Mouse (Mus musculus): ENCODE measurements around the gene Zmynd8. TPM values are rescaled to one million over a fixed set of nuclear protein-coding genes. Genes with fewer than 3 reads are reported as not detected.

Zmynd8 gene
- total RNA-seq, 2 experiments from 2014 or later: 42.9 to 80.1 TPM

- no peak for ATAC-seq (replicated peaks; ENCODE audit: low FRiP score, low TSS enrichment, poor library complexity, severe bottlenecking)
Measured at GRCm38 (mm10) chr2:165900351-165901126, 1.7 kb upstream of the Zmynd8 start.

GRCm38 (mm10) chr2:165899923-165900322 is 1.1 kb upstream of the Zmynd8 start:
- ATAC-seq (replicated peaks; ENCODE audit: low FRiP score, low TSS enrichment, poor library complexity, severe bottlenecking): peak; percentile 76

GRCm38 (mm10) chr2:165899474-165899873 is 658 bp upstream of the Zmynd8 start:
- no peak for ATAC-seq (replicated peaks; ENCODE audit: low FRiP score, low TSS enrichment, poor library complexity, severe bottlenecking)

- ATAC-seq (replicated peaks; ENCODE audit: low FRiP score, low TSS enrichment, poor library complexity, severe bottlenecking): no peak
Measured at GRCm38 (mm10) chr2:165896171-165896570, 2.6 kb downstream of the Zmynd8 start.

GRCm38 (mm10) chr2:165895687-165896086 is 3.1 kb downstream of the Zmynd8 start:
- ATAC-seq (replicated peaks; ENCODE audit: low FRiP score, low TSS enrichment, poor library complexity, severe bottlenecking): no peak

GRCm38 (mm10) chr2:165894533-165894932 is 4.3 kb downstream of the Zmynd8 start:
- ATAC-seq (replicated peaks; ENCODE audit: low FRiP score, low TSS enrichment, poor library complexity, severe bottlenecking): no peak

- peak; percentile 22; the same call in 1 of the 2 replicates for ATAC-seq (replicated peaks; ENCODE audit: low FRiP score, low TSS enrichment, poor library complexity, severe bottlenecking)
Measured at GRCm38 (mm10) chr2:165893232-165893631, 5.6 kb downstream of the Zmynd8 start.

- no peak for ATAC-seq (replicated peaks; ENCODE audit: low FRiP score, low TSS enrichment, poor library complexity, severe bottlenecking)
Measured at GRCm38 (mm10) chr2:165892626-165893025, 6.2 kb downstream of the Zmynd8 start.

GRCm38 (mm10) chr2:165890401-165890800 is 8.4 kb downstream of the Zmynd8 start:
- no peak for ATAC-seq (replicated peaks; ENCODE audit: low FRiP score, low TSS enrichment, poor library complexity, severe bottlenecking)

GRCm38 (mm10) chr2:165889874-165890273 is 8.9 kb downstream of the Zmynd8 start:
- ATAC-seq (replicated peaks; ENCODE audit: low FRiP score, low TSS enrichment, poor library complexity, severe bottlenecking): no peak

GRCm38 (mm10) chr2:165889266-165889665 is 9.6 kb downstream of the Zmynd8 start:
- ATAC-seq (replicated peaks; ENCODE audit: low FRiP score, low TSS enrichment, poor library complexity, severe bottlenecking): no peak

- peak; percentile 13; the same call in 1 of the 2 replicates for ATAC-seq (replicated peaks; ENCODE audit: low FRiP score, low TSS enrichment, poor library complexity, severe bottlenecking)
Measured at GRCm38 (mm10) chr2:165888813-165889221, 10.0 kb downstream of the Zmynd8 start.

GRCm38 (mm10) chr2:165888396-165888795 is 10.4 kb downstream of the Zmynd8 start:
- peak; percentile 80 for ATAC-seq (replicated peaks; ENCODE audit: low FRiP score, low TSS enrichment, poor library complexity, severe bottlenecking)

- no peak for ATAC-seq (replicated peaks; ENCODE audit: low FRiP score, low TSS enrichment, poor library complexity, severe bottlenecking)
Measured at GRCm38 (mm10) chr2:165886857-165887628, 11.8 kb downstream of the Zmynd8 start.

GRCm38 (mm10) chr2:165886482-165886856 is 12.3 kb downstream of the Zmynd8 start:
- no peak for ATAC-seq (replicated peaks; ENCODE audit: low FRiP score, low TSS enrichment, poor library complexity, severe bottlenecking)

GRCm38 (mm10) chr2:165885951-165886320 is 12.9 kb downstream of the Zmynd8 start:
- no peak for ATAC-seq (replicated peaks; ENCODE audit: low FRiP score, low TSS enrichment, poor library complexity, severe bottlenecking)

GRCm38 (mm10) chr2:165885225-165885950 is 13.4 kb downstream of the Zmynd8 start:
- peak; percentile 27 for ATAC-seq (replicated peaks; ENCODE audit: low FRiP score, low TSS enrichment, poor library complexity, severe bottlenecking)

- ATAC-seq (replicated peaks; ENCODE audit: low FRiP score, low TSS enrichment, poor library complexity, severe bottlenecking): peak; percentile 62
Measured at GRCm38 (mm10) chr2:165884577-165885224, 14.1 kb downstream of the Zmynd8 start.

- ATAC-seq (replicated peaks; ENCODE audit: low FRiP score, low TSS enrichment, poor library complexity, severe bottlenecking): no peak
Measured at GRCm38 (mm10) chr2:165883846-165884576, 14.8 kb downstream of the Zmynd8 start.
